Mouse (Mus musculus) testis, adult 2 months (tissue): ENCODE results near the gene Enox1. TPM values are rescaled to one million over a fixed set of nuclear protein-coding genes. Genes with fewer than 3 reads are reported as not detected.

Experiments
- H3K27ac ChIP-seq: fragments of 200-500 bp; 2 replicates; pipeline ENCODE4 v1.5.1; 2012; ENCODE audit warnings: low read depth, low read length; ENCODE audit not compliant: control insufficient read depth, insufficient read depth
- H3K27me3 ChIP-seq: fragments of 200-500 bp; 2 replicates; pipeline ENCODE4 v1.6.1; 2012; ENCODE audit warnings: mild to moderate bottlenecking, low read length, moderate library complexity; ENCODE audit not compliant: control insufficient read depth, insufficient read depth
- H3K36me3 ChIP-seq: fragments of 200-500 bp; 2 replicates; pipeline ENCODE4 v1.6.1; 2012; ENCODE audit warnings: mild to moderate bottlenecking, low read length; ENCODE audit not compliant: control insufficient read depth, insufficient read depth
- H3K4me1 ChIP-seq: fragments of 200-500 bp; 2 replicates; pipeline ENCODE4 v1.6.1; 2012; ENCODE audit warnings: low read length; ENCODE audit not compliant: control insufficient read depth, insufficient read depth
- H3K4me3 ChIP-seq: fragments of 200-500 bp; 2 replicates; pipeline ENCODE4 v1.5.1; 2012; ENCODE audit warnings: low read depth, mild to moderate bottlenecking, low read length, moderate library complexity, mixed read lengths; ENCODE audit not compliant: control insufficient read depth
- CTCF ChIP-seq: fragments of 200-500 bp; IDR thresholded peaks from 2 replicates; pipeline ENCODE4 v1.5.1; 2012; ENCODE audit warnings: low read depth, mild to moderate bottlenecking, inconsistent platforms, low read length, moderate library complexity; ENCODE audit not compliant: control insufficient read depth, insufficient read depth, insufficient replicate concordance
- POLR2A ChIP-seq: fragments of 200-500 bp; IDR thresholded peaks from 2 replicates; pipeline ENCODE4 v1.6.1; 2012; ENCODE audit warnings: low read depth, mild to moderate bottlenecking, inconsistent platforms, low read length, moderate library complexity; ENCODE audit not compliant: control insufficient read depth
- polyA plus RNA-seq: library from polyadenylated mRNA; depleted of rRNA; stranded (reverse); fragments of >200 nt; gene quantifications from 2 replicates; pipeline ENCODE4 v1.2.3, GENCODE M21; 2012

Gene Enox1
- polyA plus RNA-seq, 1 experiment = 3.9 TPM

GRCm38 (mm10) chr14:77248426-77248825 is 91.9 kb downstream of the Enox1 start:
- no peak overlapping the region for H3K27ac ChIP-seq
- H3K4me1 ChIP-seq = no peaks in the 10 kb centered on the region
- H3K4me3 ChIP-seq = no peak overlapping the region
- no peaks in the 10 kb centered on the region for H3K36me3 ChIP-seq
- TF ChIP-seq POLR2A (no peak), CTCF (no peak)
- H3K27me3 ChIP-seq = no peaks in the 10 kb centered on the region

DNA sequence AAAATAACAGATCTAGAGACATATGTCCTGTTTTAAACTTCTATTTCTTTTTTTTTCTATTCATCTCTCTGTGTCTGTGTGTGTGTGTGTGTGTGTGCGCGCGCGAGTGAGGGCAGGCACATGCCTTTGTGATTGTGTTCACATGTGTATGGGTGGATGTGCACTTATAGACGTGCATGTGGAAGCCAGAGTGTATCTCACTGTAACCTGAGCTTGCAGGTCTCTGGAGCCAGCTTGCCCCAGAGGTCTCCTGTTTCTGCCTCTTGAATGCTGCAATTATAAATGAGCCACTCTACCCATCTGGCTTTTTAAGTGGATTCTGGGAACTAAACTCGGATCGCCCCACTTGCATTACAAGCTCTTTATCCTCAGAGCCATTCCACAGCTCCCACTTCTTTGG is 92.4 kb downstream of the Enox1 start:
- no peaks in the 10 kb centered on the region for H3K36me3 ChIP-seq
- no peak overlapping the region for H3K4me3 ChIP-seq
- TF ChIP-seq POLR2A = no peak
- no peak for TF ChIP-seq CTCF
- no peaks in the 10 kb centered on the region for H3K4me1 ChIP-seq
- H3K27me3 ChIP-seq = no peaks in the 10 kb centered on the region
- no peak overlapping the region for H3K27ac ChIP-seq

DNA sequence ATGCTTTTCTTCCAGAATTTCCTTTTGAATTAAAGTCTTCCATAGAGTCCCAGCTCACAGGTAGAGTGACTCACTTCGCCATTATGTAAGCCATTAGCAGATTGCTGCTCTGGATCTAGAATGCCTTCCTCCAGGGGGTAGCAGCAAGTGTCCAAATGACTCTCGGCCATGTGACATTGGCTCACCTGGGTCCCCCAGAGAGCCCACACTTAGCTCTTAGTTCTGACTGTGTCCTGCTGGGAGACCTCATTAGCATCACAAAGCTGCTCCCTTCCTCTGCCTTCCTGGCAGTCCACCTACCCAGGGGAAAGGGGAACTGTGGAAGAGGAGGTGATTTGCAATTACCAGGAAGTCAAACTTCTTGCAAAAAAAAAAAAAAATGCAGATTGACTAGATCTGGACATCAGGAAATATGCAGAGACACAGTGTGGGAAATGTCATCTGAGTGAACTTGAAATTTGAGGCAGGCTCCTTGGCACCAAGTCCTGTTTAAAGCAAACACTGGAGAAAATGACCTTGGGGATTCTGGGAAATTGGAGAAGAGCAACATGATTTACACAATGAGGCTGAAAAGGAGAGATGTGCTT is 94.2 kb downstream of the Enox1 start:
- no peak for TF ChIP-seq CTCF
- no peak for TF ChIP-seq POLR2A
- no peaks in the 10 kb centered on the region for H3K27me3 ChIP-seq
- no peaks in the 10 kb centered on the region for H3K4me1 ChIP-seq
- H3K4me3 ChIP-seq = no peak overlapping the region
- no peaks in the 10 kb centered on the region for H3K36me3 ChIP-seq
- H3K27ac ChIP-seq = no peak overlapping the region

DNA sequence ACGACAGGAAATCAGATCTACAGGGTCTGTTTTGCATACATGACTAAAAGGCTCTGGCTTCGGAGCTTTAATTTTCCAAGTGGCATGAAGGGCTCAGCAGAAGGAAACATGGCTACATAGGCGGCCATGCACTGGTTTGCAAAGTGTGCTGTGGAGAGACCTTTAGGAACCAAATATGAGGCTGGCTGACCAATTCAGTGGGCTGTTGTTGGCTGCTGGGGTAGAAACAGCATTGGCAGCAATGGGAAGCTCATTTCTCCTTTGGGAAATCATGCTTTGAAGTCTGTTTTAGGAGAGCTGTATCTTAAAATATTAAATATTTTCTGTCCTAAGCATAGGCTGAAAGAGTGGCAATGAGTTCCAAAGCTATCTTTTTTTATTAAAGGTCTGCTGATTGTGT is 98.6 kb downstream of the Enox1 start:
- H3K4me3 ChIP-seq = no peak overlapping the region
- no peaks in the 10 kb centered on the region for H3K36me3 ChIP-seq
- H3K27me3 ChIP-seq = no peaks in the 10 kb centered on the region
- H3K27ac ChIP-seq = no peak overlapping the region
- TF ChIP-seq CTCF (no peak), POLR2A (no peak)
- no peaks in the 10 kb centered on the region for H3K4me1 ChIP-seq

GRCm38 (mm10) chr14:77255711-77256110 is 99.1 kb downstream of the Enox1 start:
- no peak overlapping the region for H3K4me3 ChIP-seq
- TF ChIP-seq CTCF (no peak), POLR2A (no peak)
- H3K4me1 ChIP-seq = no peaks in the 10 kb centered on the region
- H3K27me3 ChIP-seq = no peaks in the 10 kb centered on the region
- H3K27ac ChIP-seq = no peak overlapping the region
- no peaks in the 10 kb centered on the region for H3K36me3 ChIP-seq

DNA sequence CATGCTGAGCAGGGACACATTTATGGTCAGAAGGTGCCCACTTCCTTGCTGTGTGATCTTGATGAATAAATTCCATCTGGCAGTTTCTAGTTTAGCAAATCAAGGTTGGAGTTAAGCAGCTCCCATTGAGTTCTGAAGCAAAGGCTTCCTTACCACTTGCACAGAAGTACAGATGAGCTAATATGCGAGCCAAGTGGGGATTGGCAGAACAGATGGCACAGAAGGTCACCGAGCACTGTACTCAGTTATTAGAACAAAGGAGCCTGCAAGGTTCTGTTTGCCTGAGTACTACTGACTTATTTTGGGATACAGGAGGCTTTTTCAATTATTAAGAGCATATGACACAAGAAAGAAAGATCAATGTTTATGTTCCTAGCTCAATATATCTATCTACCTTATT is 100.4 kb downstream of the Enox1 start:
- no peaks in the 10 kb centered on the region for H3K36me3 ChIP-seq
- no peaks in the 10 kb centered on the region for H3K4me1 ChIP-seq
- TF ChIP-seq POLR2A (no peak), CTCF (no peak)
- H3K27ac ChIP-seq = no peak overlapping the region
- no peaks in the 10 kb centered on the region for H3K27me3 ChIP-seq
- H3K4me3 ChIP-seq = no peak overlapping the region

DNA sequence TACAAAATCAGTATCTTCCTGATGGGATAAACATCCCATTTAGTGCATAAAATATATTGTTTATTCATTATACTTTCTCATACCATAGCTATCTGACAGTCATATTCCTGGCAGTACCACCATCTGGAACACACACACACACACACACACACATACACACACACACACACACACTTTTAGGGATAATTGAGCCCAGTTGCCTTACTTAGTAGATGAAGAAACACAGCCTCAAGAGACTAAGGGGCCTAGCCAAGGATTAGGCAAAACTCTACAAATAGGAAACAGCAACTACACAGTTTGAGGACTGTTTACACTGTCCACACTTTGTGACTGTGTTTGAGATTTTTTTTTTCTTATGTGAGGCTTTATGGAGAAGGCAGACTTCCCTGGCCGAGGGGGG is 100.9 kb downstream of the Enox1 start:
- H3K4me3 ChIP-seq = no peak overlapping the region
- no peaks in the 10 kb centered on the region for H3K36me3 ChIP-seq
- H3K27me3 ChIP-seq = no peaks in the 10 kb centered on the region
- H3K27ac ChIP-seq = no peak overlapping the region
- TF ChIP-seq POLR2A = no peak
- TF ChIP-seq CTCF = no peak
- no peaks in the 10 kb centered on the region for H3K4me1 ChIP-seq

GRCm38 (mm10) chr14:77258186-77258585 is 101.6 kb downstream of the Enox1 start:
- H3K27ac ChIP-seq = no peak overlapping the region
- no peaks in the 10 kb centered on the region for H3K27me3 ChIP-seq
- TF ChIP-seq POLR2A (no peak), CTCF (no peak)
- no peaks in the 10 kb centered on the region for H3K36me3 ChIP-seq
- no peak overlapping the region for H3K4me3 ChIP-seq
- H3K4me1 ChIP-seq = no peaks in the 10 kb centered on the region
